Mouse (Mus musculus): ENCODE data around the gene Gm17334.

DNA sequence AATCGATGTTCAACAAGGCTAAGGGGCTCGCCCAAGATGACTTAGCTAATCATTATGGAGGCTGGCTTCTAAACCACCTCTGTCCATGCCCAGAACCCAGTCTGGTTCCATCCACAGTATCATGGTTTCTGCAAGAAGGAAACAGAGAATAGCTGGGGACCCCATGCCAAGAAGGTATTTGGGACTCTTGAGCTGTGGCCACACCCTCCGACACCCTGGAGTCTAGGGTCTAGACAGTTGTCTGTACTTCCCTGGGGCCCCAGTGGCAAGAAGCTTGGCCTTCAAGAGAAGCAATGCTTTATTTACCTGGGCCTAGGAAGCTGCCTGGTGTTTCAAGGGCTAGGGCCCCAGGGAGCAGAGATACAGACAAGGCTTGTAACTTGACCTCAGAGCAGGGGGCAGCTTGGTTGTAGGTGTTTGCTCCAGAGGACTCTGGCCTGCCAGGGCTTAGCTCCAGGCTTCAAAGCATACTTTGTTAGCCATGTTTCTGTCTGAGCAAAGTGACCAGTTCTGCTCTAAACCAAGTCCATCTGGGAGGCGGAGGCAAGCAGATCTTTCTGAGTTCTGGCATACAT is 8.3 kb upstream of the Gm17334 start:
- TF ChIP-seq CTCF (IDR thresholded peaks at IDR 0.05; ENCODE audit: control insufficient read depth, insufficient read depth, low read length) (no peak), POLR2A (IDR thresholded peaks at IDR 0.05; ENCODE audit: borderline replicate concordance, control insufficient read depth, low read depth, low read length) (no peak)

Measured in bone marrow, adult 2 months (tissue).